Mouse (Mus musculus) small intestine, adult 2 months (tissue): ENCODE data around the gene Mrps27.

Source experiments
- CTCF ChIP-seq: fragments of 200-500 bp; IDR thresholded peaks from 2 replicates; pipeline ENCODE4 v1.5.1; 2012; ENCODE audit warnings: low read depth, mild to moderate bottlenecking, control low read depth, inconsistent platforms, low read length, moderate library complexity, mixed read lengths; ENCODE audit not compliant: insufficient replicate concordance, insufficient read length; ENCODE audit errors: extremely low read depth
- POLR2A ChIP-seq: fragments of 200-500 bp; IDR thresholded peaks from 2 replicates; pipeline ENCODE4 v1.6.1; 2012; ENCODE audit warnings: low read depth, mild to moderate bottlenecking, control low read depth, inconsistent platforms, low read length, moderate library complexity

GRCm38 (mm10) chr13:99304365-99304764 is 40.2 kb upstream of the Mrps27 start:
- TF ChIP-seq POLR2A (no peak), CTCF (no peak)
